Mouse (Mus musculus): ENCODE measurements around the gene Cachd1. TPM values are rescaled to one million over a fixed set of nuclear protein-coding genes. Genes with fewer than 3 reads are reported as not detected.

Cachd1 gene
- polyA plus RNA-seq (2015; fragmentation: Nextera tagmentation; extraction: Ambion mirVana): 8.3 and 14.7 TPM in 2 replicates

GRCm38 (mm10) chr4:100776043-100776870 lies at the start of gene Cachd1:
TSS of gene Cachd1 (plus strand) at chr4:100776675.

GRCm38 (mm10) chr4:101020596-101020995 lies 244.1 kb downstream of the Cachd1 start, which contains the start of gene Gm10577:
TSS of gene Gm10577 (minus strand) at chr4:101020696.

GRCm38 (mm10) chr4:101068786-101069153 lies 292.3 kb downstream of the Cachd1 start, which contains the start of gene Raver2:
TSS of gene Raver2 (plus strand) at chr4:101068983.

Other genes starting within 250 kb of the Cachd1 start
- gene Gm10577, start 244.0 kb downstream of the Cachd1 start, polyA plus RNA-seq (2015; fragmentation: Nextera tagmentation; extraction: Ambion mirVana): not detected in 2 replicates